Mouse (Mus musculus): ENCODE measurements at regions not wholly inside any gene's neighbourhood (a gene's known extent, or its start where the extent isn't known, plus 50 kb on each side); places are given as distances from the start of the nearest gene placed in this dataset.
"Not testable (repeated sequence)": the region's sequence is repeated elsewhere in the genome, so short reads cannot be mapped to it uniquely, and the experiment has no call there.

DNA sequence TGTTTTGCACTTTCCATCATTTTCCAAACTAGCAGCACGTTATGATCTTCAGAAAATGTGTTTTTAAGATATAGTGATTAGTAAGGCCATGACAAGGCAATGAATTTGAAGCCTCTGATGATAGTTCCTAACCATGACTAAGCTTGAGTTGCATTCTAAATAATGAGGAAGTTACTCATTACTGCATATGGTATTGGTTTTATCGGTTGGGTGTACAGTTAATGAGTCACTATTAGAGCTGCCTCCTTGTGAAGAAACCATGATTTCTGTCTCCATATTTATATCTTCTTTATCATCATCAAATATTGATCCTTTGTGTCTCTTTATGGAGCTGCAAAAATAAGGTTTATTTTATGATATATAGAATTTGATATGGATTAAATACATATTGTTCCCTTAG, 4763.5 kb upstream of the Gm7489 start:
- H3K9me3 ChIP-seq (ENCODE audit: control insufficient read depth, low read length), result no peaks in the 10 kb centered on the region
- no peaks in the 10 kb centered on the region for H3K27me3 ChIP-seq (ENCODE audit: control insufficient read depth, insufficient read depth, low read length)
- WGBS, result 87% methylated on average over 2 of the region's 2 CpGs
- no peaks in the 10 kb centered on the region for H3K4me1 ChIP-seq (ENCODE audit: control insufficient read depth, insufficient read depth, low read length)
- no peak overlapping the region for H3K4me2 ChIP-seq (ENCODE audit: low read length)
- H3K4me3 ChIP-seq (replicated peaks; ENCODE audit: low read depth, low read length), result no peak overlapping the region
- no peak overlapping the region for H3K27ac ChIP-seq (replicated peaks; ENCODE audit: low read depth, low read length)
- no peak overlapping the region for H3K9ac ChIP-seq (replicated peaks; ENCODE audit: low read length)
- no peaks in the 10 kb centered on the region for H3K36me3 ChIP-seq (ENCODE audit: control insufficient read depth, insufficient read depth, low read length)
- ATAC-seq (ENCODE audit: low FRiP score, low TSS enrichment) (no peak), DNase-seq (no peak)

DNA sequence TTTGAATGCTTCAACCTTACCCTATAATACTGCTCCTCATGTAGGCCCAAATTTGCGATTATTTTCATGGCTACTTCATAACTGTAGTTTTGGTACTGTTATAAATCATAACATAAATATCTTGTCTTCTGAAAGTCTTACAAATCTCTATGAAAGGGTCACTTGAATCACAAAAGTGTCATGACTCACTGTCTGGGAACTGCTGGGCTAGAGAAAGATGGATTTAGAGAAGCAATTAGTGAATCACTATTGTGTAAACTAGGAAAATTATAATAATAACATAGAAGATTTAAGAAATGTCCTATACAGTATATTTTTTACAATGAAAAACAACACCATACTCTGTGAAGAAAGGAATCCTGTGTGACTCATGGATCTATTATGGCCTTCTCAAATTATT, 4738.3 kb upstream of the Gm7489 start:
- H3K36me3 ChIP-seq (ENCODE audit: control insufficient read depth, insufficient read depth, low read length), result no peaks in the 10 kb centered on the region
- H3K9ac ChIP-seq (replicated peaks; ENCODE audit: low read length), result no peak overlapping the region
- no peaks in the 10 kb centered on the region for H3K4me1 ChIP-seq (ENCODE audit: control insufficient read depth, insufficient read depth, low read length)
- DNase-seq, result no peak
- WGBS, result 91% methylated on average over 1 of the region's 1 CpGs
- no peak overlapping the region for H3K4me3 ChIP-seq (replicated peaks; ENCODE audit: low read depth, low read length)
- no peak overlapping the region for H3K27ac ChIP-seq (replicated peaks; ENCODE audit: low read depth, low read length)
- no peak overlapping the region for H3K4me2 ChIP-seq (ENCODE audit: low read length)
- H3K9me3 ChIP-seq (ENCODE audit: control insufficient read depth, low read length), result no peaks in the 10 kb centered on the region
- ATAC-seq (ENCODE audit: low FRiP score, low TSS enrichment), result no peak
- no peaks in the 10 kb centered on the region for H3K27me3 ChIP-seq (ENCODE audit: control insufficient read depth, insufficient read depth, low read length)

DNA sequence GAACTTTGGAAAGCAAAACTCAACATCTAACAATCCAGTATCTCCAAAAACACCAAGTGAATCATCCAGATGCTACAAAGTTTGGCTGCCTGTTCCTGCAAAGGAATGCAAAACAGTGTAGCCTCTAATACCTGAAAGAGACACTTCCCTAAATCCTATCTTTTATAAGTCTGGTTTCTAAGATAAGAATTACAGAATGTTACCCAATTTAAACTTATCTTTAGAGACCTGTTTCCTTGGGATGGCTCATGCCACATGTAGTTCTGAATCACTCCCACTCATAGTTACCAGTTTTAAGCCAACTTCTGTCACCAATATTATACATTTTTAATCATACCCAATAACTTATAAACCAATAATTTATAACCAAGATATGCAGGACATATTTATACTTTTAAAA, 4732.7 kb upstream of the Gm7489 start:
- no peak overlapping the region for H3K9ac ChIP-seq (replicated peaks; ENCODE audit: low read length)
- no peak overlapping the region for H3K4me3 ChIP-seq (replicated peaks; ENCODE audit: low read depth, low read length)
- DNase-seq (no peak), ATAC-seq (ENCODE audit: low FRiP score, low TSS enrichment) (no peak)
- H3K4me2 ChIP-seq (ENCODE audit: low read length), result no peak overlapping the region
- H3K9me3 ChIP-seq (ENCODE audit: control insufficient read depth, low read length), result no peaks in the 10 kb centered on the region
- no peaks in the 10 kb centered on the region for H3K36me3 ChIP-seq (ENCODE audit: control insufficient read depth, insufficient read depth, low read length)
- H3K27ac ChIP-seq (replicated peaks; ENCODE audit: low read depth, low read length), result no peak overlapping the region
- no peaks in the 10 kb centered on the region for H3K4me1 ChIP-seq (ENCODE audit: control insufficient read depth, insufficient read depth, low read length)
- H3K27me3 ChIP-seq (ENCODE audit: control insufficient read depth, insufficient read depth, low read length), result no peaks in the 10 kb centered on the region

DNA sequence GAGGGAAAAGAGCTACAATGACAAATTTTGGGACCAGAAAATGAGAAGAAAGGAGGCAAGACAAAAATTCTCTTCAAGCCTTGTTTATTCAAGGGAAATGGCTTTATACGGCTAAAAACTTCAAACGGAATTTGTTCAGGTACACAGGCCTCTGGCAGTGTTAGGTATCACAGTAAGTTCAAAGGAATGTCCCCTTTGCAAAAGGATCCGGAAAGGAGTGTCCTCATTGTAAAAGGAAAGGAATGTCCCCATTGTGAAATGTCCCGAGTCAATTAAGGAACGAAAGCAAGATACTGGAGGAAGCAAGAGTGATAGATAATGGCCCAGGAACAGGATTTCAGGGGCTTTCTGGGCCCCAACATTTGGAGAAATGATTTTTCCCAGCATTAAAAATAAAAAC, 4730.7 kb upstream of the Gm7489 start:
- no peak overlapping the region for H3K9ac ChIP-seq (replicated peaks; ENCODE audit: low read length)
- WGBS, result 82% methylated on average over 5 of the region's 5 CpGs
- no peaks in the 10 kb centered on the region for H3K4me1 ChIP-seq (ENCODE audit: control insufficient read depth, insufficient read depth, low read length)
- H3K27me3 ChIP-seq (ENCODE audit: control insufficient read depth, insufficient read depth, low read length), result no peaks in the 10 kb centered on the region
- H3K27ac ChIP-seq (replicated peaks; ENCODE audit: low read depth, low read length), result no peak overlapping the region
- no peaks in the 10 kb centered on the region for H3K36me3 ChIP-seq (ENCODE audit: control insufficient read depth, insufficient read depth, low read length)
- no peaks in the 10 kb centered on the region for H3K9me3 ChIP-seq (ENCODE audit: control insufficient read depth, low read length)
- ATAC-seq (ENCODE audit: low FRiP score, low TSS enrichment) (no peak), DNase-seq (no peak)
- H3K4me2 ChIP-seq (ENCODE audit: low read length), result no peak overlapping the region
- no peak overlapping the region for H3K4me3 ChIP-seq (replicated peaks; ENCODE audit: low read depth, low read length)

DNA sequence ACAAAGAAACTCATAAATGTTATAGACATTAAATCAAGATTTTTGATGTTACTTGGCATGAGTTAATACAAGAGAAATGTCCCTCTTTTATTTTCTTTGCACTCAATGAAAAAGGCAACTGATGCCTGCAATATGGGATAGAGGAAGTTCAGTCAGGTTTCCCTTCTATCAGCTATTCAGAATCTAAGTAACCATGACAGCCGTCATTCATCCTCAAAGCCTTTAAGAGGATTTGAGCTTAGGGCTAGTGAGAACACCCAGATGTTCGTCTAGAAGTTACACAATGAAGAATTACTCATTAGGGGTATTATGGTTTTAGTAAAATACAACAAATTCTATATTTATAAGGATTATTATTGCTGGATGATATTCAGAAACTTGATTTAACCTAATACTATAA, 4693.2 kb upstream of the Gm7489 start:
- Histone ChIP-seq H3K4me2 (ENCODE audit: low read length) (no peak overlapping the region), H3K36me3 (ENCODE audit: control insufficient read depth, insufficient read depth, low read length) (no peaks in the 10 kb centered on the region), H3K27me3 (ENCODE audit: control insufficient read depth, insufficient read depth, low read length) (no peaks in the 10 kb centered on the region), H3K4me1 (ENCODE audit: control insufficient read depth, insufficient read depth, low read length) (no peaks in the 10 kb centered on the region), H3K27ac (replicated peaks; ENCODE audit: low read depth, low read length) (no peak overlapping the region), H3K9me3 (ENCODE audit: control insufficient read depth, low read length) (no peaks in the 10 kb centered on the region), H3K9ac (replicated peaks; ENCODE audit: low read length) (no peak overlapping the region), H3K4me3 (replicated peaks; ENCODE audit: low read depth, low read length) (no peak overlapping the region)
- DNase-seq (peak; percentile 8), ATAC-seq (ENCODE audit: low FRiP score, low TSS enrichment) (no peak)
- 9% methylated on average over 2 of the region's 2 CpGs for WGBS

DNA sequence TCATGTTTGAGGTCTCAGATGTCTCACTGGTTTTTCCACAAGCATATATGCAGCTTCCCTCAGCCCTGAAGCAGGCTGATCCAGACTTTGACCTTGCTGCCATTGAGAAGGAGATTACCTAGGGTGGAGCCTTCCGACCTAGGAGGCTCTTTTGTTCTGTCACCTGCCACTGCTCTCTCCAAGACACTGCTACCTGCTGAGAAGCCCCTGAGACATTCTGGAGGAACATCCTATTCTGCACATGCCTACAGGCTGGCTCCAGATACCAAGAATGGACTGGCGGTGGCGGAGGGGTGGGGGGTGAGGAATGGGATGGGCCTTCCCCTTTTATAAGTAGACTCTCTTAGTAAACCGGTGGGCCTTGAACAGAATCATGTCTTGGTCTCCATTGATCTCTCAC, 4692.1 kb upstream of the Gm7489 start:
- not testable (repeated sequence) for H3K9ac ChIP-seq (replicated peaks; ENCODE audit: low read length)

DNA sequence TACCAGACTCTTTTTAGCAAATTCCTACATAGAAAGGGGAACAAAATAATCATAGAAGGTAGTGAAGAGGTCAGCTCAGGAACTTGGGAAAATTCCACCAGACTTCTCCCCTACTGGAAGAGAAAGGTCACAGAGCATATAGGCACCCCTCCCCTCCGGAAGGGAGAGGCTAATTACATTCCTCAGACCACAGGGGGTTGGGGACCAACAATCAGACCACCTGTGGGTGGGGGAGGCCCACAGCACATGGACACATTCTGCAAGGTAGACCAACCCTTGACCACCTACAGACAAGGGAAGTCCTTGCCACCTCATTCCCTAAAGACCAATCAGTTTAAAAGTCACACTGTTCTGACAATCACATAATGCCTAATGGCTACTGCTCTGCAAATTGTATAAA, 4655.6 kb upstream of the Gm7489 start:
- Histone ChIP-seq H3K27ac (replicated peaks; ENCODE audit: low read depth, low read length) (no peak overlapping the region), H3K4me3 (replicated peaks; ENCODE audit: low read depth, low read length) (no peak overlapping the region), H3K4me1 (ENCODE audit: control insufficient read depth, insufficient read depth, low read length) (no peaks in the 10 kb centered on the region), H3K4me2 (ENCODE audit: low read length) (no peak overlapping the region), H3K9ac (replicated peaks; ENCODE audit: low read length) (no peak overlapping the region), H3K9me3 (ENCODE audit: control insufficient read depth, low read length) (no peaks in the 10 kb centered on the region), H3K36me3 (ENCODE audit: control insufficient read depth, insufficient read depth, low read length) (no peaks in the 10 kb centered on the region), H3K27me3 (ENCODE audit: control insufficient read depth, insufficient read depth, low read length) (no peaks in the 10 kb centered on the region)
- WGBS, result 33% methylated on average over 1 of the region's 1 CpGs
- ATAC-seq (ENCODE audit: low FRiP score, low TSS enrichment) (no peak), DNase-seq (no peak)

More for the DNA sequence above, 4692.1 kb upstream of the Gm7489 start:
- 19% methylated on average over 4 of the region's 4 CpGs for WGBS
- not testable (repeated sequence) for H3K9me3 ChIP-seq (ENCODE audit: control insufficient read depth, low read length); H3K4me1 ChIP-seq (ENCODE audit: control insufficient read depth, insufficient read depth, low read length); H3K36me3 ChIP-seq (ENCODE audit: control insufficient read depth, insufficient read depth, low read length); ATAC-seq (ENCODE audit: low FRiP score, low TSS enrichment); H3K27me3 ChIP-seq (ENCODE audit: control insufficient read depth, insufficient read depth, low read length); H3K4me3 ChIP-seq (replicated peaks; ENCODE audit: low read depth, low read length); DNase-seq; H3K4me2 ChIP-seq (ENCODE audit: low read length); H3K27ac ChIP-seq (replicated peaks; ENCODE audit: low read depth, low read length)

DNA sequence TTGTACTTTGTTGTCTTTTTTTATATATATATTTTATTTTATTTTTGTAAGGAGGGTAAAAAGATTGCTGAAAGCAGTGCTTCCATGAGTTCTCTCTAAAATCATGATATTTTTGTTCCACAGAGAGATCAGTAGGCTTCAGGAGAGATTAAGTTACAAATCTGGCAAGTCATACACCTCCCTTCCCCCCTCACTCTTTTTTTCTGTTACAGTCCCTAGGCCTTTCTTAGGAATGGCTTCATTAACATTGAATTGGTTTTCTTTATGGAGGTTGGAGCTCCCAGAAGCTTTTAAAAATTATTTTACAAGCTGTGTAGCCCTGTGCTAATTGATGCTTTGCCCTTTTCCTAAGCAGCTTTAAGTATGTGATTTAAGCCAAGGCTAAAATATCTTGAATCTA, 4653.9 kb upstream of the Gm7489 start:
- DNase-seq (peak; percentile 22), ATAC-seq (ENCODE audit: low FRiP score, low TSS enrichment) (no peak)
- no peak overlapping the region for H3K4me3 ChIP-seq (replicated peaks; ENCODE audit: low read depth, low read length)
- no peaks in the 10 kb centered on the region for H3K27me3 ChIP-seq (ENCODE audit: control insufficient read depth, insufficient read depth, low read length)
- H3K9ac ChIP-seq (replicated peaks; ENCODE audit: low read length), result no peak overlapping the region
- H3K4me1 ChIP-seq (ENCODE audit: control insufficient read depth, insufficient read depth, low read length), result no peaks in the 10 kb centered on the region
- H3K9me3 ChIP-seq (ENCODE audit: control insufficient read depth, low read length), result no peaks in the 10 kb centered on the region
- no peaks in the 10 kb centered on the region for H3K36me3 ChIP-seq (ENCODE audit: control insufficient read depth, insufficient read depth, low read length)
- no peak overlapping the region for H3K27ac ChIP-seq (replicated peaks; ENCODE audit: low read depth, low read length)
- H3K4me2 ChIP-seq (ENCODE audit: low read length), result no peak overlapping the region

DNA sequence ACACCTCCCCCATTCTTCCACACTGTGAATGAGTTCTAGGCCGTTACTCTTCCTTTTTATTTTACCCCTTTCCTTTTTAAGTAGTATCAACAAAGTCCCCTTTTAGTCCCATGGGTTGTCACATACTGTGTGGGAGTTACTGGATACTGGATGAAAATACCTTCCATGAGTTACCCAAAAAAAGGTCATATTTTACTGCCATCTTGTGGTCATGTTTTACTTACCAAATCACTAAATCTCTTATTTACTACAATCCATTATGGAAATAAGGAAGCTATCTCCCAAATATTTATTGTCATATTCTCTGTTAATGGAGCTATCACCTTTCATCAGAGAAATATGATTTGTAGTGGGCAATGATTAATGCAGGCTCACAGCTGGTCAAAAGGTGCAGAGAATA, 4614.5 kb upstream of the Gm7489 start:
- Histone ChIP-seq H3K4me1 (ENCODE audit: control insufficient read depth, insufficient read depth, low read length) (no peaks in the 10 kb centered on the region), H3K36me3 (ENCODE audit: control insufficient read depth, insufficient read depth, low read length) (no peaks in the 10 kb centered on the region), H3K4me2 (ENCODE audit: low read length) (no peak overlapping the region), H3K27ac (replicated peaks; ENCODE audit: low read depth, low read length) (no peak overlapping the region), H3K4me3 (replicated peaks; ENCODE audit: low read depth, low read length) (no peak overlapping the region), H3K9me3 (ENCODE audit: control insufficient read depth, low read length) (no peaks in the 10 kb centered on the region), H3K27me3 (ENCODE audit: control insufficient read depth, insufficient read depth, low read length) (no peaks in the 10 kb centered on the region), H3K9ac (replicated peaks; ENCODE audit: low read length) (no peak overlapping the region)
- ATAC-seq (ENCODE audit: low FRiP score, low TSS enrichment) (no peak), DNase-seq (peak; percentile 43)
- WGBS, result 55% methylated on average over 1 of the region's 1 CpGs
